Mouse (Mus musculus) layer of hippocampus, postnatal 25 days (tissue): ENCODE data around the gene Zdhhc14. TPM values are rescaled to one million over a fixed set of nuclear protein-coding genes. Genes with fewer than 3 reads are reported as not detected.

Experiments
- DNase-seq, 2 experiments: peaks; one replicate each; pipeline ENCODE4 v3.0.0; 2022; ENCODE audit warnings: mixed read lengths in 2 of 2, low spot score in 1 of 2; ENCODE audit errors: extremely low spot score in 1 of 2
- total RNA-seq, 2 experiments: library from RNA; stranded (reverse); gene quantifications; 2 replicates each; pipeline ENCODE4 v1.2.3; 2021

Gene Zdhhc14
- total RNA-seq = 10 to 100 TPM; 47.2 to 49.3 TPM

DNA sequence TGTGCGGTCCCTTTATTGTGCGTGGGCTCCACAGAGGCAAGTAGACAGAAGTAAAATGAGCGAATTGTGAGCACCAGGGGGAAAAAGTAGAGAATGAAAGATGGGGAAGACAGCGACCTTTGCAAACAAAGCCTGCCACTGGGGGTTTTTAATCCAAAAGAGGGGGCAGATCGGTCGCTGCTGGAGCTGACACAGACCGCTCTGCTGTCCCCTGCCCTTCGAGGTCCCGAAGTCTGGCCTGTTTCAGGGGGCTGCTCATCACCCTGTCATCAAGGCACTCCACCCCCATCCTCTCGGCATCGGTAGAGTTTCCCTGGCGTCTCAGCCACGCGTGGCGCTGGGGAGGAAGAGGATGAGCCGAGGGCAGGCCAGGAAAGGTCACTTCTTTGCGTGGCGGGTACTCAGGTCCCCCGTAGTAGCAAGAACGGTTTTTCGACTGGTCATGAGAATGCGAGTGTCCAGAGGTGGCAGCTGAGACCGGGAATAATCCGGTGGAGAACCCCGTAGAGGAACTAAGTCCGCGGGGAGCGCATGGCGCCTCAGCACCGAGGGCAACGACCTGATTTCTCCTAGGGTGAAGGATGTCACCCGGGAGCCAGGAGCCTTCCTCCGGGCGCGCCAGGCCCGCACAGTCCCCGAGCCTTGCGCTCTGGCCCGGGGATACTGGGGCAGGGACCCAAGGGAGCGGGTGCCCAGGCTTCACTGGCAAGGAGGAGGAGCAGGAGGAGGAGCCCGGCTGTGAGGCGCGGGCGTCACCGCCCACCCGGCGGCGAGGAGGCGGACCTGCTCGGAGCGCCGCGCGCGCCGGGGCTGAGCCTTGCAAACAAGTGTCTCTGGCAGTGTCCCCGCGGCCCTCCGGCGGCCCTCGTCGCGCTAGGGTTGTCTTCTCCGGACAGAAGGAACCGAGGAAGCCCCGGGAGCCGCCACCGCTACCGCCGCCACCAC lies at the start of gene Zdhhc14:
TSS of gene Zdhhc14 (plus strand) at position 757 of the 945 bp plus-strand sequence.
- peak; percentile 85 to 93 for DNase-seq

DNA sequence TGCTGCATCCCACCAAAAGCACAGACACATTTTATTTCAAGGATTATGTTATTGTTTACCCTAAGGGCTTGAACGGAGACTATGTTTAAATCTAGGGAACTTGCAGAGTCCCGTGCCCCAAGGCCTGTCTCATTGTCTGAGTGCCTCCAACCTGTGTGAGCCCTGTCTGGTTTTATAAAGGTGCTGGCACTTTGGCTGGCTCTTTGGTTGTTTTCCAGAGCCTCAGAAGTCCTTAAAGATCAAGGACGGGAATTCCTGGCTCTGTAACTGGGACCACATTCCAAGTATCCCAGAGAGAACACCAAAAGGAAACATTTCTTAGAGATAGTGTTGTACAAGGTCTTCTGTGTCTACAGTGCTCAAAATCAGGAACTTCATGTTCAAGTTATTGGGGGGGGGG lies 49.1 kb upstream of the Zdhhc14 start:
- DNase-seq = no peak

DNA sequence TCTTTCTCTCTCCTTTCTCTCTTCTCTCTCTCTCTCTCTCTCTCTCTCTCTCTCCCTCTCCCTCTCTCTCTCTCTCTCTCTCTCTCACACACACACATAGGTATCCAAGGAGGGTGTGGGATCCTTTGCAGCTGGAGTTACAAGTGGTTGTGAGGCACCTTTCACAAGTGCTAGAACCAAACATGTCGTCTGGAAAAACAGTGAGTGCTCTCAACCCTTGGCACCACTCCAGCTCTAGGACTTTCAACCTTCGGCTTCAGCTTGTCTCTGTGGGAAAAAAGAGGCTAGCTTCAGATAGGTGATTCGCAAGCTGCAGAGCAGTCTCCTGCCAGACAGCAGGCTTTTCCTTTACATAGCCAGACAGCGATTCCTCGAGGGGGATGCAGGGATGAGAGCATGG lies 48.6 kb upstream of the Zdhhc14 start:
- DNase-seq = no peak

DNA sequence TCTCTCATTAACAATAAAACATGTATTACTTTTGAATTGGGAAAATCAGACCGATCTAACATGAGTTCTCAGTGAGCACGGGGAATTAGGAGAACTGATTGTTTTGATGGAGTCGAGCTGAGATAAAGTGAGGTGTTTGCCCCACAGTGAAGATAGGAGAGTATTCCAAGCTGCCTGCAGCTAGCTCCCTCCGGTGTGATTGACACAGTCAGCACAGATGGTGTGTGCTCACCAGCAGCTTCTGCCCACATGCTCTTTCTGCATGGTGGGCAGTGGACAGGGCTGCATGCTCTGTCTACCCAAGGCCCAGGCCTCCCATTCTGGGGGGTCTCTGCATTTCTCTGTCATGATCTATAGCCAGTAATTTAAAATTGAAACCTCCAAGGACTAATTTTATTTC lies 38.7 kb upstream of the Zdhhc14 start:
- DNase-seq = no peak

DNA sequence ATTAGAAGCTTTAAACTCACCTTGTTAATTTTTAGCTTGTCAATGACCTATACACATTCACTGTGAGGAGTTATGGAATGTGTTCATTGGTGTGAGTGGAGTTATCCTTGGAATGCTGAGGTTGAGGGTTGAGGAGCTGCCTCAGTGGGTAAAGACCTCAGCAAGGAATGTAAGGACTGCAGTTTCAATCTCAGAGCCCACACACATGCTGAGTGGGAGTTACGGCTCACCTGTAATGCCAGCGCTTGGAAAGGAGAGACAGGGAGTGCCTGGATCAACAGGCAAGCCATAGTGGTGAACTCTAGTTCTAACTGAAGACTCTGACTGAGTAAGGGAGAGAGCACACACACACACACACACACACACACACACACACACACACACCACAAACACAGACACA lies 28.4 kb upstream of the Zdhhc14 start:
- DNase-seq = no peak

DNA sequence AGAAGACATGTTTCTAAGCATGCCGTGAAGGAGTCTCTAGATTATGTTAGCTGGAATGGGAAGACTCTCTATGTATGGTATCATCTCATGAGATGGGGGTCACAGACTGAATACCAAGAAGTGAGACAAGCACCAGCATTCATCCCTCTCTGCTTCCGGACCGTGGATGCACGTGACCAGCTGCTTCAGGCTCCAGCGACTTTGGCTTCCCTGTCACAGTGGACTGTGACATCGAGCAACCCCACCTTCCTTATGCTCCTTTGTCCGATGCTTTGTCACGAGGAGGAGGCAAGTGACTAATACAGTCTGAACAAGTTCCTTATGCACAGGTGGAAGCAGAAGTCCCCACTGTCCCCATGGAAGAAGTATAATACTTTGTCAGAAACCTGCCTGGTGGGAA lies 25.6 kb upstream of the Zdhhc14 start:
- DNase-seq = no peak

DNA sequence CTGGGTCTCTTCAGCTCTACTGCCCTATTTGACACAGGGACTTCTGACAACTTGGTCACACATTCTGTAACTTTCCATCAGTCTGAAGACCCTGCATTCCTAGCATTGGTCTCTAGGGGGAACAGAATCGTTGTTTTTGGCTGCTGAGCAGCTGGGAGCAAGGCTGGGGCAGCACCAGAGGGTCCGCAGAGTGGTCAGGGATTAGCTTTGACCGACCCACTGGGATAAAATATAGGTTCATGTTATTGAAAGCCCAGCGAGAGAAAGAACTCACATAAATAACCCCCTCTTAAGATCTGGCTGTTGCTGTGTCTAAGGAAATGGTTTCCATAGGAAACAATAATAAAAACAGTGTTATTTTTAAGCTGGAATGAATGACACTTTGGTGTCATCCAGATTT lies 25.2 kb upstream of the Zdhhc14 start:
- DNase-seq = no peak

DNA sequence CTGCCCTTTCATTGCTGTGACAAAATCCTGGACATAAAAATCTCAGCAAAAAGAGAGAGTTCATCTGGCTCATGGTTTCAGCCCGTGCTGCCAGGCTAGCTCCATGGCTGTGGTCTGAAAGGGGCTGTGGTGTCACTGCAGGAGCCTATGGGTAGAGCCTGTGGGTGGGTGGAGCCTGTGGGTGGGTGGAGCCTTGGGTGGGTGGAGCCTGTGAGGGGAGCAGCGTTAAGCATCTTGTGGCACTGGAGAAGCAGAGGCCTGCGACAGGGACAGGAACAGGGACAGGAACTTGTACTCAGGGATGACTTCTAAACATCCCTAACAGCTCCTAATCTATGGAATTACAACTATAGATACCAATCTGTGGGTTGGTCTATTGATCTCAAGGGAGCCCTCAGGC lies 20.1 kb upstream of the Zdhhc14 start:
- DNase-seq = no peak

DNA sequence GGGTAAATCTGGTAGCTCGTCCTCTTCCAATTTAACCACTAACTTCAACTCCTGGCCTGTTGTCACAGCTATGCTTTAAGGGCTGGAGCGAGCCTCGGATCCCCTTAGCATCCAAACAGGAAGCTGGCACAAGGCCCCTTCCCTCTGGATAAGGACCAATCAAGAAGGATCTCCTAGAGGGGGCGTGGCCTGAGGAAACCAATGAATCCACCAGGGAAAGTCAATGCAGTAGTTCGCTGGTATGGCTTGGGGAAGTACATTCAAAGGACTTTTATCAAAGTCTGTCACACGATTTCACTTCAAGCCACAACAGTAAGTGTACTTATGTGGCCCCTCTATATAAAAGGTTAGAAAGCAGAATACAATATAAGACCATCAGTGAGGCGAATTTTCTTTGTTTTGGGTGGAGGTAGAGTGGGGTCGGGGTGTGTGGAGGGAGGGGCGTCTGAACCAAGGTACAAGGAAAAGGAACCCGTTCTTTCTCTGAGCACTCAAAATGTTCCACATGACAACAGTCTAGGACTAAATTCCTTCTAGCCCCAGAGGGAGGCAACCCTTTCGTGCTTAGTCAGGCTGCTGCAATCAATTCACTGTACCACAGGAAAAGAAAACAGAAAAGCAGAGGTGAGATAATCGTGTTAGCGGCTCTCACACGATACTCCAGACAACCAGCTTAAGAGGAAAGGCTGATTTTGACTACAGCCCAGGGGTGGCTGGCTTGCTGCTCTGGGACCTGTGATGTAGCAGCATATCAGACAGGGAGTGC lies 16.2 kb upstream of the Zdhhc14 start:
- no peak for DNase-seq

DNA sequence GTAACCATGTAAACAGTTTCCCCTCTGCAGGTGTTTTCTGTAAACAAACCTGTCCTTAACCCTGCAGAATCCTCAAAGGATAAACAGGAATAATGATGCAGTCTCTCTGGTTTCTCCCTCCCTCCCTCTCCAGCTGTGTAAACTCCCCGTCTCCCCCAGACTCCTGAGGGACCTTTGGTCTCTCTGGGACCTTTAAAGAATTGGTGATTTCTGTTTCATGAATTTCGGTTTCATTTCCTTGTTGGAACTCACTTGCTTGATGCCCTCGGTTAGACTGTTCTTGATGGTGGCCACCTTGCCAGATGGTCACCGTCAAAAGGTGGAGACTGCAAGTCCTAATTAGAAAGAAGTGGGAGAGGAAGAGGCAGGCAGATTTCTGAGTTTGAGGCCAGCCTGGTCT lies 8.9 kb upstream of the Zdhhc14 start:
- DNase-seq = no peak

DNA sequence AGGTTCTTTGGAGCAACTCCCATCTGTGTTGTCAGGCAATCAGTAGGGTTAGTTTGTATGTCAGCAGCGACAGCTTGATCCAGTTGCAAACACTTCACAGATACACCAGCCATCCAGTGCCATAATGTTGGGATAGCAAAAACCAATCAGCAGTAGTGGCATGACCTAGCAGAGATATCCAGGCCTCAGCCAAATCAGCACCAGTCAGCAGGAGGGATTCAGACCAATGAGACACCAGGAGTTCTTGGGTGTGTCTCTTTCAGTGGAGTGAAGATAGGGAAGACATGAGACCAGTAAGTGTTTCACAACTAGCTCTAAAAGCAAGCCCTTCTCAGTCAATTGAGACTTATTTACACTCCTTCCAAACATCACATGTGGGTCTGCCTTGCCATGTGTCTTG lies 7.7 kb upstream of the Zdhhc14 start:
- no peak for DNase-seq

DNA sequence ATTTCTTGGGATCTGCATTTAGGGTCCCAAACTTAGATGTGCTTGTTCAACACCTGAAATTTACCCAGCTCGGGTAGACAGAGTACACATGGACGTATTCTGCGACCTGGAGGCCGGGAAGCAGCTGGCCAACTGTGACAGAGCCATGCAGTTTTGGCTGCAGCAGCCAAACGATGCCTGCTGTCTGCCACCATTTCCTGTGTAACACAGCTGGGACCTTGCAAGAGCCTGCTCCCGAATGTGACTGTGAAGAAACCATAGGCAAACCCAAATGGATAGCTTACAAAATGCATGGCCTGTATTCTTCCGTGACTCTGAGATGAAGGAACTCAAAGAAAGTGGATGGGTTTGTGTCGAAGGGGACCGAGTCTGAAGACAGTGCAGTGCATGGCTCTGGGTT lies 4.2 kb upstream of the Zdhhc14 start:
- no peak for DNase-seq

DNA sequence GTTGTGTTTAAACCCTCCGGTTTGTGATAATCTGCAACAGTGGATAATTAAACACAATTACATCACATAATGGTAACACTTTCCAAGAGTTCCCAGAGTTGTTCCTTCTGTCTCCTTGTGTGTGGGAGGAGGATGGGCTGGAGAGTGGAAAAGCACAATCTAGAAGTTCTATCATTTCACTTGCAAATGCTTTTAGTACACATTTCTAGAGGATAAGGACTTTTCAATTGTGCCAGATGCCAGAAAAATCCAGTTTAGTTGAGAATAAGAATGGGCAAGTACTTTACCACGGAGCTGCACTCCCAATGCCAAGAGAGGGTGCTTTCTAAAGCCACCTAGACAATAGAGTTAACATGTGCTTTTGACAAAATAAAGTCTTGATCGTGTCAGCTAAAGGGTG lies 2.0 kb upstream of the Zdhhc14 start:
- no peak for DNase-seq

DNA sequence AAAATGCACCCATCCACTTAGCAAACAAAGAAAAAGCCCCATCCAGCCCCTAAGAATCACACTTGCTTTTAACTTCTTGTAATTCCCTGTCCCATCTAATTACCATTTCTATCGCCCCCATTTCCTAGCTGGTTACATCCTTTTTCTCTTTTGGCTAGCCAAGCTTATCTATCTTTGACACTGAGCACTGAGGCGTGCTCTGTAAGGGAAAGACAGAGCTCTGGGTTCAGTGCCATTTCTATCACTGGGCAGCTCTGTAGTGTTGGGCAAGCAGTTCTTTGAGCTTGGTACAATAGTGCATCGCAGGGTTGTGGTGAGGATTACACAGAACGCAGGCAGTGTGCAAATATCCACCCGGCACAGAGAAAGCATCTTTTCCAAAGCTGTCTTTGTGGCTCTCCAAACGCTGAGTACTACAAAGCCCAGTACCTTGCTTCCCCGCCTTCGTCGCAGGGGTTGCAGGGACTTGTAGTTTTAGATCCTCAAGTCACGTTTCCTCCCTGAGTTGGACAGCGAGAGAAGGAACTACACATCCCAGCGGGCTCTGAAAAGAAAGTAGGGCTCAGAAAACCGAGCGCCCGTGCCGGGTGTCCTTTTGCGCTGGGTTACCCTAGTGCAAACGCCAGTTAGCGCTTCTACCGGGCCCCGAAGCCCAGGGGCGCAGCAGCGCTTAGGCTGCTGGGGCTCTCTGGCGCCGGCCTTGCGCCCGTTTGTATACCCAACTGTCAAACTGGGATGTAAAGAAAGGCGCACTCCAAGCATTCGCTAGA lies 1.1 kb upstream of the Zdhhc14 start:
- DNase-seq = peak; percentile 71 to 79

DNA sequence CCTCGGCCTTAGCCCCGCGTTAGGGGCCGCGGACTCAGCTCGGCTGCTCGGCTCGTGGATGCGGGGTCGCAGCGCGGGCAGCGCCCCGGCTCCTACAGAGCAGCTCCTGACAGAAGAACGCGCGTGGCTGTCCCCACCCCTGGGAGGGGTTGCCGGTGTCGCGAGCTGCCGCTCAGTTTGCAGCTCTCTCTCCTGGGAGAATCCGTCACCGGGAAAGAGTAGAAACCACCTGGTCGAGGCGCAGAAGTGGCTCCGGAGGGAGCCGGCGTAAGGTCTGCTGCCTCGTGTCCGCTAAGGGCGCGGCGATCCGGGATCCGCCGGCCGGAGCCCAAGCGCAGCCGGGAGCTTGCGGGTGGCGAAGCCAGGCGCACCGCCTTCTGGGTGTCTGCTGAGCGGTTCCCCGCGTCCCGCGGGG lies 396 bp downstream of the Zdhhc14 start:
- DNase-seq = no peak

DNA sequence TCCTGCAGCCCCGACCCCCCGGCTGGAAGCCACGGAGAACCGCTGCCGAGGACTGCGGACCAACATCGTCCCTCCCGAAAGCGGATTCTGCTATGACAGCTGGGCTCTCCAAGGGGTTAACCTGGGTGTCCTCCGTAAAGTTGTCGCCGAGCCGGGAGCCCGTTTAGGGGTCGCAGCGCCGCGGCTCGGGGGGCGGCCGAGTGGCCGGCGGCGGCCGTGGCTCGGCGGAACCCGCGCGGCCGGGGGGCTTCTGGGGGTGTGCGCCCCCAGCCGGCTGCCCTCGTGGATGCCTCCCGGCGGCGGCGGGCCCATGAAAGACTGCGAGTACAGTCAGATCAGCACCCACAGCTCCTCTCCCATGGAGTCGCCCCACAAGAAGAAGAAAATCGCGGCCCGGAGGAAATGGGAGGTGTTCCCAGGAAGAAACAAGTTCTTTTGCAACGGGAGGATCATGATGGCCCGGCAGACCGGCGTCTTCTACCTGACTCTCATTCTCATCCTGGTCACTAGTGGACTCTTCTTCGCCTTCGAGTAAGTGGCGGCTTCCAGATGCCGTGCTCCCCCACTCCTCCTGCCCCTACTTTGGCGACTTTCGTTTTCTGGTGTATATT lies 909 bp downstream of the Zdhhc14 start:
- peak; percentile 39 to 50 for DNase-seq

DNA sequence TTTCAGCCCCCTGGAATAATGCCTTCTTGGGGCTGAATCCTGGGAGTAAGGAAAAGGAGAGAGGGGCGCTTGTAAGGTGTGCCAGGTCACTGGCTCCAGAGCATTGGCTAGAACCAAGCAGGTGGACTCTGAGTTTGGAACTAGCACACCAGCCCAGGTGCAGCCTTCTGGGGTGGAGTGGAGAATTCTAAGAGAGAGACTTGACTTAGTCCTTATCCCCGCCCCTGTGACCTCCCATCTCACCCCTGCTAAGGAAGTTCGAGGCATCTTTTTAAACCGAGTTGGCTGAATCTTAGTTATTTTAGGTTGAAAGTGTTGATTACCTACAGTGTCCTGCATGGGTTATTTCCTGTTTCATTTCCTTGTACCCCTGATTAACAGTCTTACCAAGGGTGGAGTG lies 1.5 kb downstream of the Zdhhc14 start:
- DNase-seq = no peak

DNA sequence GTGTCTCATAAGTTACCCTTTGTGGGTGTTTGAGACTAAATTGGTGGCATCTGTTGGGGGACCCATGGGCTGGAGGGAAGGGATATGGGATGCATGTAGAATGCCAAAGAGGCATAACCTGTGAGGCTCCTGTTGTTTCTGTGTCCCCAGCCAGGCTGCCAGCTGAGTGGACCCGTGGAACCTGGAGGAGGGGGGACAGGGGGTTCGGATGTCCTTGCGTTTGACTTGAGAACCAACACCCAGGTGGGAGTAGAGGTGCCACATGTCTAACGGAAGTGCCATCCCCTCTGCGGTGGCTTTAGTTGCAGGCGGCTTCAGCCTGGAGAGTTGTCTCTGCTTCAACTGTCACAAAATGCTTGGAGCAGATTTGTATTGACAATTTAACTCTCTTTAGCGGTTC lies 2.5 kb downstream of the Zdhhc14 start:
- no peak for DNase-seq

DNA sequence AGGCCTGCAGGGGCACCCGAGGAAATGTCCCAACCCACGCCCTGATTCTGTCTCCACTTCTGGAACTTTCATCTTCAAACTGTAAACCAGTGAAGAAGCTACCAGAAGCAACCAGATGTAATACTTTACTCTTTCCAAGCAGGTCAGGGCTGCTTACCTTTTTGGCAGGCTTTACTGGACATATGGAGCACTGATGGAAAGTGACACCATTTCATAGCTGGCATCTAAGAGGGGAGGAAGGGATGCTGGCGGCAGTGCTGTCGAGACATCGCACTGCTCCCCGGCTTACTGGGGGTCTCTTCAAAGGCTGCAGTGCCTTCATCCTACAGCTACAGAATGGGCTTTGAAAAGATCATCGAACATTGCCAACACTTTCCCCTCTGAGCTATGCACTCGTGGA lies 5.3 kb downstream of the Zdhhc14 start:
- no peak for DNase-seq

DNA sequence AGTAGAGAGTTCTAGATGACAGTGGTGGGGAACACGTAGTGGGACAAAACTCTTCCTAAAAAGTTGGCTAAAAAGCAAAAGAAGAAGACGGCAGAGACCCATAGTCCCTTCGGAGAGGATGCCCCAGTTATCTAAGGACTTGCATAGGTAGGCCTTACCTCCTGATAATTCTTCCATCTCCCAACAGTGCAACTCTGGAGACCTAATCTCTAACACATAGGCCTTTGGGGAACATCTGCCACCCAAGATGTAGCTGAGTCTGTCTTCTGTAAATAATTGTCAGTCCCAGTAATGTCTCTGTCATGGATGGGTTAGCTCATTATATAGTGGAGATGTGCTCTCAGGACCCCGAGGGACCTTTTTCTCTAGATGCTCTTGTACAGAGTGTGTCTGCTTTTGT lies 6.6 kb downstream of the Zdhhc14 start:
- no peak for DNase-seq
